Mouse (Mus musculus) midbrain, embryonic 12.5 days (tissue): ENCODE results near the gene Dgki. TPM values are rescaled to one million over a fixed set of nuclear protein-coding genes. Genes with fewer than 3 reads are reported as not detected.
"Not testable (repeated sequence)": the region's sequence is repeated elsewhere in the genome, so short reads cannot be mapped to it uniquely, and the experiment has no call there.

Source experiments
- ATAC-seq: fragments of 200-750 bp; cut with Nextera tagmentation; 2 replicates; pipeline ENCODE4 v1.8.0; 2017; ENCODE audit warnings: low read depth, moderate TSS enrichment, moderate library complexity; ENCODE audit not compliant: low FRiP score
- H3K27ac ChIP-seq: fragments of 300-500 bp; sonication (generic); replicated peaks from 2 replicates; pipeline ENCODE4 v1.5.1; 2016; ENCODE audit warnings: mild to moderate bottlenecking
- H3K27me3 ChIP-seq: fragments of 300-500 bp; sonication (generic); 2 replicates; pipeline ENCODE4 v1.6.1; 2016; ENCODE audit warnings: mild to moderate bottlenecking
- H3K36me3 ChIP-seq: fragments of 300-500 bp; sonication (generic); 2 replicates; pipeline ENCODE4 v1.6.1; 2016
- H3K4me1 ChIP-seq: fragments of 300-500 bp; sonication (generic); 2 replicates; pipeline ENCODE4 v1.6.1; 2016
- H3K4me2 ChIP-seq: fragments of 300-500 bp; sonication (generic); replicated peaks from 2 replicates; pipeline ENCODE4 v1.6.1; 2016; ENCODE audit warnings: mild to moderate bottlenecking, moderate library complexity
- H3K4me3 ChIP-seq: fragments of 300-500 bp; sonication (generic); 2 replicates; pipeline ENCODE4 v1.5.1; 2016; ENCODE audit warnings: mild to moderate bottlenecking
- H3K9ac ChIP-seq: fragments of 300-500 bp; sonication (generic); replicated peaks from 2 replicates; pipeline ENCODE4 v1.6.1; 2016; ENCODE audit warnings: mild to moderate bottlenecking, moderate library complexity
- H3K9me3 ChIP-seq: fragments of 300-500 bp; sonication (generic); 2 replicates; pipeline ENCODE4 v1.6.1; 2016; ENCODE audit warnings: mild to moderate bottlenecking
- WGBS: fragments of 180-500 bp; shearing (Covaris S2); methylation state at CpG from one replicate; pipeline ENCODE4 v1.1.7; 2016; 5-methylcytosine and 5-hydroxymethylcytosine counted together
- polyA plus RNA-seq: library from polyadenylated mRNA; unstranded; fragments of >200 nt; fragmentation: Nextera tagmentation; extraction: Ambion mirVana; gene quantifications from 2 replicates; pipeline ENCODE4 v1.2.1, GENCODE M21; 2016

Gene Dgki
- polyA plus RNA-seq, 1 experiment from 2014 or later: 4.3 TPM

DNA sequence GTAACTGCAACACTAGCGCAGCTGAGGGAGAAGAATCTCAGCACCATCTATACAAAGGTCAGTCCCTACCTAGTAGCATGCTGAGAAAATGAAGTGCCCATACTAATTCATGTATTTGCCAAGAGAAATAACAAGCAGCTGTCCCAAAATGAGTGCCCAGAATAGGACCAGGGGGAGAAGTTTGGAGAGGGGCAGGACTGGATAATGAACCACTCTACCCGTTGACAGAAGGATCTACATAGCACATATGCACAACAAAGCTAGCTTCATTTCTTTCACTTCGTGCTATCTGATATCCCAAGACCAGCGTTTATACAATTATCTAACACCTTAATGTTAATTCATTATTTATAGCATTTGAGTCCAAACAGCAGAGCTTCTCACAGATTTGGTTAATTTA lies 168.7 kb downstream of the Dgki start:
- Histone ChIP-seq H3K36me3 (no peaks in the 10 kb centered on the region), H3K4me2 (no peak overlapping the region), H3K4me3 (no peak overlapping the region), H3K9ac (no peak overlapping the region), H3K27ac (no peak overlapping the region), H3K9me3 (no peaks in the 10 kb centered on the region), H3K27me3 (no peaks in the 10 kb centered on the region), H3K4me1 (no peaks in the 10 kb centered on the region)
- no peak for ATAC-seq
- 82% methylated on average over 4 of the region's 4 CpGs for WGBS

GRCm38 (mm10) chr6:37120417-37121154 lies 179.4 kb downstream of the Dgki start:
- no peak overlapping the region for H3K4me2 ChIP-seq
- no peak overlapping the region for H3K9ac ChIP-seq
- H3K9me3 ChIP-seq: no peaks in the 10 kb centered on the region
- H3K27me3 ChIP-seq: no peaks in the 10 kb centered on the region
- no peaks in the 10 kb centered on the region for H3K4me1 ChIP-seq
- 93% methylated on average over 19 of the region's 19 CpGs for WGBS
- no peak overlapping the region for H3K27ac ChIP-seq
- no peak overlapping the region for H3K4me3 ChIP-seq
- ATAC-seq: no peak
- no peaks in the 10 kb centered on the region for H3K36me3 ChIP-seq

DNA sequence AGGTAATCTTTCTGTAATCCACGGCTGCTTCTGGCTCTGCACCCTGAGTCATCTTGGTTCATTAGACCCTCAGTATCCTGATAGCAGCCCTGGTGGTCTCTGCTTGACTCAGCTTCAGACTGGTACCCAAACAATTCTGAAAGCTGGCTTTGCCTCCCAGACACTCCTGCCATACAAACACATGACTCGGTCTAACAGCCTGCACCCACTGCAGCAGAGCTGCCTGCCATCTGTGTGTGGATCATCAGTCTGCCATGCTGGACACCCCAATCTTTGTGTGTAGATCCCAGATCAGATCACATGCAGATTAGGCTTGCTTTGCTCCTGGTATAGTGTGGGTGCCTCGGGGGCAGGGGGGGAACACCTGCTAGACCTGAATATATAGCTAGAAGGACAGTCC lies 180.8 kb downstream of the Dgki start:
- Histone ChIP-seq H3K4me2 (no peak overlapping the region), H3K36me3 (no peaks in the 10 kb centered on the region), H3K9ac (no peak overlapping the region), H3K4me1 (no peaks in the 10 kb centered on the region), H3K27ac (no peak overlapping the region), H3K27me3 (no peaks in the 10 kb centered on the region), H3K9me3 (no peaks in the 10 kb centered on the region), H3K4me3 (no peak overlapping the region)
- ATAC-seq: no peak
- WGBS: 86% methylated on average over 3 of the region's 3 CpGs

DNA sequence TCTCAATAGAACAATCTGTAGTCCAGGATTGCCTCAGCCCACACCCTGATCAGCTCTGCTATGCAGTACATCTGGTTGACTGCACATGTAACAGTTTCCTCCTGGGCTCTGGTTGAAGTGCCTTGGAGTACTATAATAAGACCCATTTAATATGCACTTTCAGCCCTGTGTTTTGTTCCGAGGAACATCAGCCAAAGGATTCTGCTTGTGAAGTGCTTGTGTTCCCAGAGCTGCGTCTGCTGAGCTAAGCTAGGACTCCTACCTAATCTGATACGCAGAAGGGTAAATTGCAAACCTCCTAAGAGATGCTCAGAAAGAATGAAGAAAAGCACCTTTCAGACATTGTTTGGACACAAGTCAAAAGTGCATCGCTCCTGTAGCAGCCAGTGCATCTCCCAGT lies 186.9 kb downstream of the Dgki start:
- Histone ChIP-seq H3K4me2 (no peak overlapping the region), H3K36me3 (no peaks in the 10 kb centered on the region), H3K9ac (no peak overlapping the region), H3K27me3 (no peaks in the 10 kb centered on the region), H3K4me1 (no peaks in the 10 kb centered on the region), H3K4me3 (no peak overlapping the region), H3K27ac (no peak overlapping the region), H3K9me3 (no peaks in the 10 kb centered on the region)
- WGBS: 93% methylated on average over 4 of the region's 4 CpGs
- ATAC-seq: no peak

GRCm38 (mm10) chr6:37106236-37106635 lies 193.7 kb downstream of the Dgki start:
- not testable (repeated sequence) for H3K4me2 ChIP-seq, H3K4me3 ChIP-seq, H3K27me3 ChIP-seq, H3K36me3 ChIP-seq, H3K9ac ChIP-seq, H3K9me3 ChIP-seq, ATAC-seq, H3K27ac ChIP-seq, H3K4me1 ChIP-seq
- WGBS: 88% methylated on average over 6 of the region's 6 CpGs

GRCm38 (mm10) chr6:37100413-37100812 lies 199.6 kb downstream of the Dgki start:
- Histone ChIP-seq H3K9ac (no peak overlapping the region), H3K36me3 (no peaks in the 10 kb centered on the region), H3K9me3 (no peaks in the 10 kb centered on the region), H3K4me3 (no peak overlapping the region), H3K27me3 (no peaks in the 10 kb centered on the region), H3K4me2 (no peak overlapping the region), H3K27ac (no peak overlapping the region), H3K4me1 (no peaks in the 10 kb centered on the region)
- 92% methylated on average over 5 of the region's 5 CpGs for WGBS
- ATAC-seq: no peak

DNA sequence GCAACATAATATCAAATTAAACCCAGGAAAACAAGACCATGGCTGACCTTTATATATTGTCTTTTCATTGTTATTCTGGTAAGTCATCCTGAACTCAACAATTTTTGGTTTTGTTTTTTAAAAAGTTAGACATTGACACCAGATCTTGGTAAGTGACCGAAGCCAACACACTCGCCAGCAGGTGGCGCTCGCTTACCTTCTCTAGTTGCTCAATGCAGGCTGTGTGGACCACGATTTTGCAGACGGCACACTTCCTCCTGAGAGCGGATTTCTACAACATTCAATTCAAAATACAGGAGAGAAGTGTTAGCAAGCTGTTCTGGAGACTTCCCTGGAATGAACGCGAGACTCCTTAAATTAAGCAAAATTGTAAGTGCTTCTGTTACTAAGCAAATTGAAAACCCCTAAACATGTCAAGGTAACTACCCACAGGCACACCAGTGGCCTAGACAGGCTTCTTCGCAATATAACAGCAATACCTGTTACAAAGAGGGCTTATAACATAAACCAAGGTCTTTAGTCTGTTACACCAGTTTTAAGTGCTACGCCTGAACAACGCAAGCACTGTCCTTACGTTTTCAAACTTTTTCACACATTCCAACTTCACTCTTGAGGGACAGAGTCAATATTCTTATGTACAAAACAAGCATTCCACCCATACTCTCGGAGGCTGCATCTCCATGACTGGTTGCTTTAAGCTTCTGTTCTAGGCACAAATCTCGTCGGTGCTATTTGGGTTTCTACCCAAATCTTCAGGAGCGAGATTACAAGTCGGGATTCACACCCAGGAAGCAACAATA lies 202.4 kb downstream of the Dgki start:
- Histone ChIP-seq H3K4me1 (no peaks in the 10 kb centered on the region), H3K9me3 (no peaks in the 10 kb centered on the region), H3K4me2 (no peak overlapping the region), H3K9ac (no peak overlapping the region), H3K27ac (no peak overlapping the region), H3K36me3 (no peaks in the 10 kb centered on the region), H3K4me3 (no peak overlapping the region), H3K27me3 (no peaks in the 10 kb centered on the region)
- peak; percentile 52; the same call in 1 of the 2 replicates for ATAC-seq
- 49% methylated on average over 18 of the region's 18 CpGs for WGBS

GRCm38 (mm10) chr6:37096840-37097305 lies 203.1 kb downstream of the Dgki start:
- Histone ChIP-seq H3K4me2 (no peak overlapping the region), H3K27ac (no peak overlapping the region), H3K27me3 (no peaks in the 10 kb centered on the region), H3K4me3 (no peak overlapping the region), H3K9me3 (no peaks in the 10 kb centered on the region), H3K4me1 (no peaks in the 10 kb centered on the region), H3K9ac (no peak overlapping the region), H3K36me3 (no peaks in the 10 kb centered on the region)
- WGBS: 49% methylated on average over 12 of the region's 12 CpGs
- no peak for ATAC-seq

GRCm38 (mm10) chr6:37089148-37090111 lies 210.6 kb downstream of the Dgki start:
- H3K27me3 ChIP-seq: no peaks in the 10 kb centered on the region
- H3K36me3 ChIP-seq: no peaks in the 10 kb centered on the region
- no peak overlapping the region for H3K4me3 ChIP-seq
- H3K9me3 ChIP-seq: no peaks in the 10 kb centered on the region
- no peak overlapping the region for H3K4me2 ChIP-seq
- WGBS: 46% methylated on average over 8 of the region's 8 CpGs
- ATAC-seq: peak; percentile 66
- H3K27ac ChIP-seq: no peak overlapping the region; the same call in 1 of the 2 replicates
- H3K4me1 ChIP-seq: peaks cover 6% of the 10 kb centered on the region
- no peak overlapping the region for H3K9ac ChIP-seq

- Histone ChIP-seq H3K4me3 (no peak overlapping the region), H3K9me3 (no peaks in the 10 kb centered on the region)
- no peak for ATAC-seq
These were observed 217.0 kb downstream of the Dgki start for GRCm38 (mm10) chr6:37082990-37083389.

GRCm38 (mm10) chr6:37072401-37073016 lies 227.5 kb downstream of the Dgki start:
- Histone ChIP-seq H3K4me2 (no peak overlapping the region), H3K4me1 (0 out of 2 replicates have a peak, but pooled peaks cover 8% of the 10 kb centered on the region), H3K27ac (no peak overlapping the region), H3K9me3 (no peaks in the 10 kb centered on the region), H3K4me3 (no peak overlapping the region), H3K36me3 (no peaks in the 10 kb centered on the region), H3K27me3 (no peaks in the 10 kb centered on the region), H3K9ac (no peak overlapping the region)
- 72% methylated on average over 9 of the region's 9 CpGs for WGBS
- no peak for ATAC-seq

More at GRCm38 (mm10) chr6:37082990-37083389, 217.0 kb downstream of the Dgki start:
- no peak overlapping the region for H3K9ac ChIP-seq
- no peaks in the 10 kb centered on the region for H3K27me3 ChIP-seq
- no peak overlapping the region for H3K4me2 ChIP-seq
- H3K36me3 ChIP-seq: no peaks in the 10 kb centered on the region
- no peak overlapping the region for H3K27ac ChIP-seq
- WGBS: 85% methylated on average over 3 of the region's 3 CpGs
- no peaks in the 10 kb centered on the region for H3K4me1 ChIP-seq
